25 mouse cellular contexts compared by ENCODE assay signal in the genomic region with DNA sequence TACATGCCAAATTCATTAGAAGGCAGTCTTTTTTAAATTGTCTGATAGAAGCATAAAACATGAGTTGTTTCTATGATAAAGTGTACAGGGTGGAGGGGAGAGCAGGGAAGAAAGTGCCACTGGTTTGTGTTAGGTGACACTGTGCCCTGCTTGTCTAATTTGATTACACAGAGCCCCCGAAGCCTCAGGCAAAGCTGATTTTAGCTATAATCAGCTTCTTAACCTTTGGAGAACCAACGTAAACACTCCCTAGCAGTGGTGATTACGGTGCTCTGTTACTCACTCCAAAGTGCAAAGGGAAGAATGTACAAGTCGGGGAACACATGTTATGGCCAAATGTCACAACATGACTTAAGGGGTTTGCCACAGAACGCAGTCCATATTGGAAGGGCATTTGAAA. TPM values are rescaled to one million over a fixed set of nuclear protein-coding genes. Genes with fewer than 3 reads are reported as not detected.
DNase-seq lines count a peak whose midpoint lies in the region.
"Had no signal": no experiment of that assay in that cellular context is flagged by ENCODE, and none has a peak within 500 bp of the region (broad histone marks: within the 10 kb centered on the region; RNA-seq: fewer than 3 reads in every experiment).

No protein-coding gene starts in this region.

- peak; percentile 57 for DNase-seq in embryo, embryonic 10 days (ENCODE audit: low spot score)
- no peak for DNase-seq in embryo, embryonic 9.5 days (ENCODE audit: extremely low spot score)
- peak; percentile 64 for DNase-seq in embryonic facial prominence, embryonic 10.5 days (ENCODE audit: low spot score)
- peak; percentile 44 for DNase-seq in hindlimb bud, embryonic 11.5 days (ENCODE audit: extremely low spot score, low read depth, low spot score)
- peak; percentile 34 for DNase-seq in retina, postnatal 1 day
- no peak for DNase-seq in kidney, postnatal 36 days
- DNase-seq in heart, postnatal 10 days, result no peak
- DNase-seq in adrenal gland, postnatal 14 days, result no peak
- DNase-seq: adrenal gland, adult 8-10 months; adrenal gland, postnatal 36 days; cerebellum, adult 18-20 months; cerebellum, adult 9-10 months; cerebellum, postnatal 14 days; gastrocnemius, adult 2 months; gastrocnemius, postnatal 14 days; heart, adult 18-20 months; heart, postnatal 14 days; heart, postnatal 4 days had no signal

- H3K9me3 ChIP-seq in embryonic facial prominence, embryonic 10.5 days, result no peaks in the 10 kb centered on the region
- H3K9me3 ChIP-seq: forebrain, embryonic 10.5 days; forebrain, embryonic 13.5 days; heart, embryonic 12.5 days; heart, embryonic 15.5 days; hindbrain, embryonic 12.5 days; hindbrain, embryonic 15.5 days; intestine, embryonic 15.5 days had no signal

- H3K4me1 ChIP-seq in embryonic facial prominence, embryonic 10.5 days, result peaks cover 7% of the 10 kb centered on the region; the same call in 1 of the 2 replicates
- H3K4me1 ChIP-seq: forebrain, embryonic 10.5 days; forebrain, embryonic 13.5 days; heart, embryonic 15.5 days; hindbrain, embryonic 12.5 days; hindbrain, embryonic 15.5 days; intestine, embryonic 15.5 days had no signal

- H3K27me3 ChIP-seq in embryonic facial prominence, embryonic 10.5 days (replicated peaks; ENCODE audit: low read depth, poor library complexity, severe bottlenecking), result 0 out of 2 replicates have a peak, but pooled peaks cover 3% of the 10 kb centered on the region
- H3K27me3 ChIP-seq: forebrain, embryonic 13.5 days; heart, embryonic 12.5 days; heart, embryonic 15.5 days; hindbrain, embryonic 12.5 days; hindbrain, embryonic 15.5 days; intestine, embryonic 15.5 days had no signal

- WGBS in embryonic facial prominence, embryonic 10.5 days, result 26% methylated on average over 5 of the region's 5 CpGs

- H3K4me3 ChIP-seq in embryonic facial prominence, embryonic 10.5 days, result no peak overlapping the region
- H3K4me3 ChIP-seq: forebrain, embryonic 10.5 days; forebrain, embryonic 13.5 days; gastrocnemius, adult 2 months; heart, embryonic 12.5 days; heart, embryonic 15.5 days; hindbrain, embryonic 12.5 days; hindbrain, embryonic 15.5 days; intestine, embryonic 15.5 days had no signal

- H3K27ac ChIP-seq in embryonic facial prominence, embryonic 10.5 days (replicated peaks), result no peak overlapping the region
- H3K27ac ChIP-seq: forebrain, embryonic 10.5 days; forebrain, embryonic 13.5 days; gastrocnemius, adult 2 months; heart, embryonic 15.5 days; hindbrain, embryonic 12.5 days; hindbrain, embryonic 15.5 days; intestine, embryonic 15.5 days had no signal

- no peaks in the 10 kb centered on the region for H3K36me3 ChIP-seq in embryonic facial prominence, embryonic 10.5 days (replicated peaks)
- H3K36me3 ChIP-seq: heart, embryonic 12.5 days; heart, embryonic 15.5 days; hindbrain, embryonic 12.5 days; hindbrain, embryonic 15.5 days; intestine, embryonic 15.5 days had no signal

- intact Hi-C loops in heart, postnatal 10 days (cut with DNase I), result no loop called here

RNA-seq across cellular contexts. Expression of gene Pou5f2, which starts 20.4 kb away (rescaled TPM):
- 1.6 and 2.2 TPM in 2 replicates for polyA plus RNA-seq in embryonic facial prominence, embryonic 10.5 days (2016; fragmentation: Nextera tagmentation; extraction: Ambion mirVana)
- 1 to 10 TPM; 1.1 to 1.2 TPM for total RNA-seq in heart, postnatal 10 days (2021)
- 0.63 and 1.4 TPM in 2 replicates for total RNA-seq in adrenal gland, postnatal 14 days (2021)

Comparison
In these comparisons a context has a peak if more than half of its experiments do, and no peak if none do; other contexts are left out.
1. DNase-seq: peak in embryo, embryonic 10 days (single experiment), embryonic facial prominence, embryonic 10.5 days (single experiment), hindlimb bud, embryonic 11.5 days (single experiment) and retina, postnatal 1 day (single experiment); none in embryo, embryonic 9.5 days (single experiment), kidney, postnatal 36 days (0 of 2), heart, postnatal 10 days (0 of 2) and adrenal gland, postnatal 14 days (single experiment).